Mouse (Mus musculus): ENCODE measurements at regions not wholly inside any gene's neighbourhood (a gene's known extent, or its start where the extent isn't known, plus 50 kb on each side); places are given as distances from the start of the nearest gene placed in this dataset.
A peak's percentile ranks its signal among the peaks of the same experiment; 100 is the strongest.
"Not testable (repeated sequence)": the region's sequence is repeated elsewhere in the genome, so short reads cannot be mapped to it uniquely, and the experiment has no call there.

DNA sequence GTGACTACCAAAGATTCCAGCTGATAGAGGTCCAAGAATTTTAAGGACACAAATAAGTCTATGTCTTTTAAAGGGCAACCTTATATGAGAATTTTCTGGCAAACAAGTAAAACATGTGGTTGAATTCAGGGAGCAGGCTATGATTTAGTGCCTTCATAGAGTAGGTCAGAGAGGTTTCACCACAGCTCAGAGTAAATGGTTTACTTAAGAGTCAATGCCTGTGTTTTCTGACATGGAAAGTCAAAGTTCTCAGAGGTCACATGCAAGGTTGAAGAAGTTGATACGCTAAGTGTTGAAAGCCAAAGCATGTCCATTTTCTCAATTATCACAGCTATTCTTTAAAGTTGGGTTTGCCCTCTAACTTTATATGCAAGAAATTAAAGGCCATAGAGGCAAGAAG is 425.7 kb upstream of the Nrsn1 start:
- no peak for DNase-seq

DNA sequence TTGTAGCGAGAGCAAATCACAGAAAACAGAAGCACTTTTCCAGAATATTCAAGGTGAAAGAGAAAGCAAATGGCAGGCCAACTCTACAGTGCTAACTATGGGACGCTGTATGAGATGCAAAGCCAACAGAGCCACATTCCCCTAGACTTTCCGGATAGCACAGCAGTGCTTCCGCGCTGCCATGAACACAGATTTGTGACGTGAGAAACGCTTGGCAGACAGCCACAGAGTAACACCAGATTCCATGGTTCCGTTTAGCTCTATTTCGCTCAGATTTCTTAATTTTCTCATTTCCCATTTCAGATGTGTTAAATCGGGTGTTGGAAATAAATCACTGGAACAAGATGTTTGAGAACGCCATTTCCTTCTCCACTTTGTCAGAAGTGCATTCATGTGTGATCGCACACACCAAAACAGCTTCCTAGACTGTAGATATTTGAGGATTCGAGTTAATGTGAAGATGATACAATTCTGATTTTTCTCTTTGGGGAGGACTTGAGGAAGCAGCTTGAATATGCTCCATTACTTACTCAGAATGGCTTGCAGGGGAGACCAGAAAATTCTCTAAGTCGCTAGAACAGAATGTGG is 424.8 kb upstream of the Nrsn1 start:
- peak; percentile 14 to 16 for DNase-seq

DNA sequence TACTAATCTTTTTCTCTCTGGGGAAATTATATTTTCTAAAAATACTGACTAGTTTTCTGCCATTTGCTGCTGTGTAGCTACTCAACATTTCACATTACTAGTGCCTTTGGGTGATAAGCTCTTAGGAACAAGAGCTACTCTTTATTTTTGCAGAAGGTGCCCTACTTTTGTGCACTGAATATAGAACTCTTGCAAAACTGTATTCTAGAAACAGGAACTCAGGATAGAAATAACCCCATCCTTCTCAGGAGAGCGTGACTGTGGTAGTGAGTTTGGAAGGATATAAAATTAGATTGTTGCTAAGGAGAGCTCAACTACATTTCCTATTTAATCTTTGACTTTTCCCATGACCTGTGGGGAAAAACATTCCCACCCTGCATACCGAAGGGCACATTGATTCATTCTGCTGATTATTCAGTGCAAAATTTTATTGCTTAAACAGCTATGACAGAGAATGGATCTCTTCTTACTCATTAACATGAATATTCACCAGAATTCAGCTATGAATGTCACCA is 408.0 kb upstream of the Nrsn1 start:
- DNase-seq = no peak

DNA sequence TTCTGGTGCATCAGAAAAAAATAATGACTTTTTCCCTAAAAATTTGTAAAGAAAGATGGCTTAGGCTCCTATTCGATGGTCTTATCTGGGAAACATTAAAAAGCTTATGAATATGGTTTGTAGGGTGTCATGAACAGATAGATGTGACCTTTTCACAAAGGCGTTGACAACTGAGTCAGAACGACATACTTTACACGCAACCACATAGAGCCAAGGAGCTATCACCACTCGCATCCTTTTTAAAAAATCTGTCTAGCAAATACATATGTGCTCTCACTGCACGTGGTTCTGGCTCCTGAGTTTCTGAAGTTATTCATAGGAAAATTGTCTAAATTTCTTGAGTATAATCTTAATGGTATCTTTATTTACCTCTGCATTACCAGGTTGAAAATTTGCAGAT is 404.9 kb upstream of the Nrsn1 start:
- DNase-seq = no peak

DNA sequence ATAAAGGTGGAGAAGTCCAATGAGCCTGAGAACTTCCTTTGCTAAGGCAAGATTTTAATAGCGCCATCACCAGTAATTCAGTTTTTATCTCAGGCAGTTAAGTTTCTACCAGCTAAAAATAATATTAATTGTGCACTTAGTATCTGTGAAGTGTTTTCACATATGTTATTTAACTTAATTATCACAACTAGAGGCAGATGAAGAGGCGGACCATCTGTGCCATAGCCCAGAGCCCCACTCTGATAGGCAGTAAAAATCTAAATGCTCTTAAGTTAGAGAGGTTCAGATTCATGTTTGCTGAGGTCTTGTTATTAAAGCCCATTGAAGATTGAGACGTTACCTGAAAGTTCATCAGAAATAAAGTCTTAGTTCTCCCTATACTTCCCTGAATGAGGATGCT is 395.7 kb upstream of the Nrsn1 start:
- no peak for DNase-seq

DNA sequence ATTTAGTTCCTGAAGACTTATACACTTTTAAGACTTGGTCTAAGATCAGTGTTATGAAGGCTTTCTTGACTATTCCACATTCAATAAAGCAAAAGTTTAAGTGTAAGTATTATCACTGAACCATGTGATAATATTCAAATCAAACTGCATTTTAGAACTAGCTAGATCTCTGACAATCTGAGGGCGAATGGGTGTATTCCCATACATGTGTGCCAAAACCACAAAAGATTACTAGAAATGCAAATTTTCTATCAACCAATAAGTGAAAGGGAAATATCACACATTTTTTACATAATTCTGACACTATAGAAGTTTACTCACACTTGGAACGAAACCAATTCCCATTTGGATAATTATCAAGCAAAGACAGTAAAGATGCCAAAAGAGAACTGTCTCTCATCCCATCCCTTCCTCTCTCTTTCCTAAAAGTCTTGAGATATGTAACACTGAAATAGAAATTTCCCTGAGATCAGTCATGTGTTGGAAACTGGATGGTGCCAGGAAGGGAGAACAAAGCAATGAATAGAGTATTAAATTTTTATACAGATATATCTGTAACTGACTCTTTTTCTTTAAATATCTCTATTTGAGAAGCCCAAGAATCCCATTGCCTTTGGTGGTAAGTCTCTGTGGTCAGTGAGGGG is 394.8 kb upstream of the Nrsn1 start:
- no peak for DNase-seq

DNA sequence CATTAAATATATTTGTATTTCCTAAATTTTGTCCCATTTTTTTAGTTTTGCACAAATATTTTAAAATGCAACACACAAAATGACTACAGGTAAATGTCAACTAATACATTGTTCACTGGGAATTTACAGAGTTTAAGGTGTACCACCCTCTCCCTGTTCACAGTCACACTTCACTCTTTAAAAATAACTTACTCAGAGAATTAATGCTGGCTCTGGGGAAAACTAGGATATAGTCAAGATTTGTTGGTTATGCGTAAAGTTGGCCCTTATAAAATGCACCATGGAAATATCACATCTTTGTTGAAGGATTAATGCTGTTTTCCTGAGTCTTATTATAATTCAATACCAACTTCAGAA is 378.1 kb upstream of the Nrsn1 start:
- DNase-seq = no peak

DNA sequence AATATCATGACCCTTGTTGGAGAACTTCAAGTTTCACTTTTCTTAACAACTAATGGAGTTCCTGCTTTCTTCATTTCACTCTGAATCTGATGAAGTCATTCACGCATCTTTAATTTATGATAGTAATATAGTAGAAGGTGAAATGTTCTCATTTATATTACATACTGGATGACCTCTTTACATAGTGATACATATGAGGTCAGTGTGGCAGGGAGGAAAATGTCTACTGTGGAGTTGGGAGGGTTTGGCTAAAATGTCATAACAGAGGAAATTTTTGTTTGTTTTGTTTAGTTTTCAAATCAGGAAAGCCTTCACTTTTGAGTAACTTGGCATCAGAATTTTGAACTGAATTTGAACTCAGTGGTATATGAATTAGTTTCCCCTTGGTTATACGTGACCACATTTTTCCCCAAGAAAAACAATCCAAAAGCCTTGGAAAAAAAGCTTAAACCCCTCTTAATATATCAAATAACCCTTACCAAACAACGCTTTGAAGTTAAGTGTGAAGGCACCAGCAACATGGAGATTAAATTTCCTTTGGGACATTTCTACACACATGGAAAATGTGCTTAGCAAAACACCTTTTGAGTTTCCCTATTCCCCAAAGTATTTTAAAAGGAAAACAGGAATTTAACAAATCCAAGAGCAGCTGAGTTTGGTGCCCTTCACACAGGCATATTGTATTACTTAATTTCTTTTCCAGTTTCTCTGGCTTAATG is 377.6 kb upstream of the Nrsn1 start:
- no peak for DNase-seq

DNA sequence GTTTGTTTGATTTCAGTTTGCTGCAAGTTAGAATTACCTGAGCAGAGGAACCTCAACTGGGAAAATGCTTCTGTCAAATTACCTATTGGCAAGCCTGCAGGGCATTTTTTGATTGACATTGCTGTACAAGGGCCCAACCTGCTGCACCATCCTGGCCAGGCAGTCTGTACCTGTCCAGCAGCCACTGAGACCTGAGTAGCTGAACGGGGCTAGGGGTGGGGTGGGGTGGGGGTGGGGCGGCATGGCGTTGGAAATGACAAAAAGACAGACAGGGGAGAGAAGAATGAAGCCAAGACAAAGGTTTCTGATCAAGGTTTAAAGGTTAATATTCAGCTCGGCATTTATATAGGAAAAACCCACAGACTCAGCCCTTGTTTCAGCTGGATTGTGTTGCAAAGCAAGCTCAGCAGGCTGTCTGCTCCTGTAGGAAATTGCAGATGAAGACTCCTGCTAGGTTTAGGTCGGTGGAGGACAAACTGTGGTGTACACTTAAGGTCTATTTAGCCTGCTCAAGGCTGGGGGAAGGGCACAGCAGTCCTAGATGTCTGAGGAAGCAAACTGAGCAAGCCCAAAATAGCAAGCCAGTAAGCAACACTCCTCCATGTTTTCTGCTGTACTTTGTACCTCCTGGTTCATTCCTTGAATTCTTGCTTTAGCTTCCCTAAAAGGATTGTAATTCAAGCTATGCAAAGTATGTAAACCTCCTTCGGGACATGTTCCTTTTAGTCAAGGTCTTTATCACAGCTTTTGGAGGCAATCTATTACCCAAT is 369.4 kb upstream of the Nrsn1 start:
- peak; percentile 19 to 52 for DNase-seq

DNA sequence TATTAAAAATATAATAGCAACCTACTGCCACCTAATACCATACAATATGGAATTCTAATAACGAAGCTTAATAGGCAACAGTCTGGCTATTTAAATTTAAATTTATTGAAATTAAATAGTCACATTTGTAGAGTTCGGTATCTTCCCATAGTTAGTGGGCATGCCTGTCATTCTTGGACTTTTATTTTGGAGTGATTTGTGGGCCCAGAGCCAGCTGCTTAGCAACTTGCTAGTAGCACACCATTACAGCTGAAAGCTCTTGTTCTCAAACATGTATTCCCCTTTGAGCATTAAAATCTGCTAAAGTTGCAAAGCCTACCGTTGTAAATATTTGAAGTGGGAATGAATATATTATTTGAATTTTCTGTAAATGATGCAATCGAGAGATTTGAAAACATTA is 359.2 kb upstream of the Nrsn1 start:
- DNase-seq = peak; percentile 49 to 63

DNA sequence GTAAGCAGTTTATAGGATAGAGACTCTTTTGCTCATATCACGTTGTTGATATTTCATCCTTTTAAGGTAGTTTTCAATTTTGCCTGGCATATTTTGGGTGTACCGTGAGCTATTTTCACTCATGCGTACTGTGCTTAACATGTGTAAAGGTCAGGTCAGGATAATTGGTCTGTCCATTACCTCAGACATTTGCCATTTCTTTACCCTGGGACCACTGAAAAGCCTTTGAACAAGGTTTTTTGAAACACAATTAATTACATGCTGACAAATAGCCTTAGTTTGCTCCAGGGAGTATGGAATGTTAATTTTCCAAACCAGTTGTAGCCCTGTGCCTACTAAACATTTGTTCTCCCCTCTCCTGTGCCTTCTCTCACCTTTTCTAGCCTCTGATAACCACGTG is 347.3 kb upstream of the Nrsn1 start:
- DNase-seq = no peak

DNA sequence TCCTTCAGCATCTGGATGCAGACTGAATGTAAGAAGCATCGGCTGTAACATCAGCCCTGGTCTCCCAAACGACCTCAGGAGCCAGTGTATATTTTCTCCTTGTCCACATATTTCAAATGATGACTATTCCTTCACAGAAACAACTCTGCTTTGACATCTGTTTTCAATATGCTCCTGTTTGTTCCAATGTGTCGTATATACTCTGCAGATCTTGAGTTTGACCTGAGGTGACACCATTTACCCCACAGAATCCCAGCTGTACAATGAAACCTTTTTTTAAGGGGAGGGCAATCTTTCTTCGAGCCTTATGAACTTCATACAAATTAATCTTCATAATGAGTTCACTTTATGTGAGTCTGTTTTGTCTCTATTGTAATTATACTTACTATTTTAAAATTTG is 341.7 kb upstream of the Nrsn1 start:
- DNase-seq = peak; percentile 3 to 17

DNA sequence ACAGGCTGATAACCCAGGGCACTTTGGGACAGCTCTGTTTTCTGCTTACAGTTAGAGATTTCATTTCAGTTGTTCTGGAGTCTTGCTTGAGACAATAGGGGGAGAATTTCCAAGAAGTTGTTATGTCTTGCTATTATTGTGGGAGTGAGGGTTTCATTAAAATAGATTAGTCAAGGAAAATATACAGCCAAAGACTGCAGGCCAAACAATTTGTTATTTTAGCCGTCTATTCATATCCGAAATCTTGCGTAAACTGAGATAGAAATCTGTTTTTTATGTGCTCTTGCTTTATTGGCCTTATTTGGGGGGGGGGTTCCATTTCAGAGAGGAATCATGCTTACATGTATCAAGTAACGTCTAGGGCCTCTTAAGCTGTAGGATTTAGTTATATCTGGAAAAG is 339.3 kb upstream of the Nrsn1 start:
- DNase-seq = peak in 1 of 2 experiments; percentile 6

DNA sequence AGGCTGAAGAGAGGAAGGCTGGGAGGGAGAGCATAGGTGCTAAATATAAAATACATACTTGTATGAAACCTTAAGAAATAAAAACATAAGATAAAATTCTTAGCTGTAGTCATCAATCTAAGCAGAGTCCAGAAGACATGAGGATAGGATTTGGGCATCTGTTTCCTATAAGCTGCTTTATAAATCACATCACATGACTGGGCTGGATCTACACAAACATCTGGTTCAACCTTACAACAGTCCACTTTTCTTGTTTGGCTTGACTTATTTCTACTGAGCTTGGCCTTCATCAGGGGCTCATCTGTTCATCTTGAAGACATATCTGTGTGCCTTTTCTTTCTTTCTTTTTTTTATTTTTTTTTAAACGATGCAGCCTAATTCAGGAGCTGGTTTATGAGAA is 338.9 kb upstream of the Nrsn1 start:
- no peak for DNase-seq

DNA sequence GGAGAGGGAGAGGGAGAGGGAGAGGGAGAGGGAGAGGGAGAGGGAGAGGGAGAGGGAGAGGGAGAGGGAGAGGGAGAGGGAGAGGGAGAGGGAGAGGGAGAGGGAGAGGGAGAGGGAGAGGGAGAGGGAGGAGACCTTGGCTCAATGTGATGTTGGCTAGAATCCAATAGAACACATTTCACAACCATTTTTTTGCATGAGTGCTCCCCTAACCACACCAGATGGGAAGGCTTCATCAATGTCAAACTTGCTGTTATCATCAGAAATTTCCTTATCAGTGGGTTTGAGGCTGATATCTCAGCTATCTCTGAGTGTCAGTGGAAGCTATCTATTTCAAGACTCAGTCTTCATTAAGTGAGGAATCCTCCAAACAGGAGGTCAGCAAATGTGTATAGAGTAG is 331.0 kb upstream of the Nrsn1 start:
- not testable (repeated sequence) for DNase-seq

DNA sequence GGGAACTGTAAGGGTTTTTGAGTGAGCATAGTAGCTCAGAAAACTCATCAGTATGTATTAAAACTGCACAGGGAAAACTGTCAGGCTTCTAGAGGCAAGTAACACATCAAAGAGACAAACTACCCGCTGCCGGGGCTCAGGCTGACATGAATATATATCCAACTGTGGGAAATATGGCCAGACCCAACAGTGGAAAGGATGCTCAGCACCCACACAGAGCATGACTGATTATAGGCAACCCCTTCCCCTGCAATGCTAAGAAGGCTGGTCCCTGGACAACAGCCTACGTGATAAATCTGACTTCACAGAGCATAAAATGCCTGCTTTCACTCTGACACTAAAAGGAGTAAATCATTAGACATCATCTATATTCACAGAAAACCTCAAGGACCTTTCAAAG is 324.3 kb upstream of the Nrsn1 start:
- no peak for DNase-seq

DNA sequence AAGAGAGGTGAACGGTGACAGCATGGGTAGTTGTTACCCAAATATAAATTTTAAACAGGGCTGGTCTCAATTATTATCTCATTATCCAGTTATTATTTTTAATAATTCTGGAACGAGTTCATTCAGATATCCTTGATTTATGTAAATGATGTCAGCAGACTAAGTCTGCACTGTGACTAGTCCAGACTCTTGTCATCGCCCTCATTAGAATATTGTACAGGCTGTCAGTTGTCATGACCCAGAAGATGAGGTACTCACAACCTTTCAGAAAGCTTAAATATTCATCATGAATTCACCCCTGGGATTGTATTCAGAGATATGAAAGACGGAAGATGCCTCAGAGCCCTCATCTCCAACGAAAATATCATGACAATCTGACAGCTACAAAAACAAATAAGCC is 300.3 kb upstream of the Nrsn1 start:
- no peak for DNase-seq

DNA sequence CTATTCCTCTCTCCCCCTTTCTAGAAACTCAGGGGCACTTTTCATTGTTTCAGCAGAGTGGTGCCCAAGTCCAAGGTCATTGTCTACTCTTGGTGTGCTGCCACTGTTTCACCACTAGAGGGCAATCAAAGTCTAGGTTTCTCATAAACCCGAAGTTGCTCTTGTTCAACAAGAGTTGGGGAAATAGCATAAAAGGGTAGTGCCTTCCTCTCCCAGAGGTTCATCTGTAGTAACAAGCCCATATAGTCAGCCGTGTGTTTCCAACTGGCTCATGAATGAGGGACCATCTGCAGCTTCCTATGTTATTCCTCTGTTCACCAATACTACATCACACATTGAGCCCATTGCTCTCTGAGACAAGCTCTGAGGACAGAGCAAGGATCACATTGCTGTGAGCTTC is 292.4 kb upstream of the Nrsn1 start:
- DNase-seq = peak; percentile 39 to 51

DNA sequence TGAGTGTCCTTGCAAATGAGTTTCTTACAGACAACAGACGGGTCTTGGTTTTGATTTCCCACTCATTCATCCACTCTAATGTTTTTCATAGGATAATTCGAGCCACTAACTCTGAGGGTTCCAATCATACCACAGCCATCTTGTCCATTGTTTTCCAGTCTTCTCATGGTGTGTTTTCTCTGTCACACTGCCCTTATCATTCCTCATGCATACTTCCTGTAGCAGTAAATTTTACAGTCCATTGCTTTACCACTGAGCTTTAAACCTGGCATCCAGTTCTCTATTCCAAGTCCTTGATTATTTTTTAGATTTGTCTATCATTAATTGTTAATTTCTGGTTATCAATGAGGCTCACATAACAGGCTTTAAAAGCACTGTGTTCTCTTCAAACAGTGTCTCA is 290.0 kb upstream of the Nrsn1 start:
- DNase-seq = no peak

DNA sequence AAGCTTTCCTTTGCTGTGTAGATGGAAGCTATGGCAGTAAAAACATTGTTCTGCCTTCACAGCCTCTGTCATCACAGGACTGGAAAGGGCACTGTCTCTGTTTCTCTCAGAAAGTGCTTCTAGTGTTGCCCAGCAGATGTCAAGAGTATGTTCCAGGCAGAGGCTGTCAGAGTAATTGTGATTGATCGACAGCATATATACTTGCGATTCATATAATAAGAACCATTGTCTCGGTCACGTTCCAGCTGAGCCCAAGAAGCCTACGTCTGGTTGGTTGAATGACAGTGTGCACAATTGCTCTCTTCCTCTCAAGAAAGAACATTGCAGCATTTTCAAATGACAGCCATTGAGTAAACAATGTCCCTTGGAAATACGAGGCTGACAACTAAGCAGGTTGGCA is 284.7 kb upstream of the Nrsn1 start:
- DNase-seq = no peak

DNA sequence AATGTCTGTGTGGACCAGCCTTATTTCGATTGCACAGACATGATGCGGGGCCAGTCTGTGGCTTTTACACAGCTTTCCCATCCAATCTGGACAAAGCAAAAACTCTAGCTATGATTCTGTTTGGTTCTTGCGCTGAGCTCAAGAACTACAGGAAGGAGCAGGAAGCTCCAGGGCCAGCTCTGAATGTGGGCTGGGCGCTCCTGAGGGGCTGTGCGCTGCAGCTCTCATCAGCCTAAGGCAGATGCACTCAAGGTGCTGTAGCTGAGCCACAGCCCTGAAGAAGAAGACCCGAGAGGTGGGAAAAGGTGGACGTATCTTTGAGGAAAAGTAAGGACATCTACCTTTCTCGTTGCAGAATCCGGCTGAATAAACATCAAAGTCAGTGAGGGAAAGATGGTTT is 278.2 kb upstream of the Nrsn1 start:
- DNase-seq = no peak

DNA sequence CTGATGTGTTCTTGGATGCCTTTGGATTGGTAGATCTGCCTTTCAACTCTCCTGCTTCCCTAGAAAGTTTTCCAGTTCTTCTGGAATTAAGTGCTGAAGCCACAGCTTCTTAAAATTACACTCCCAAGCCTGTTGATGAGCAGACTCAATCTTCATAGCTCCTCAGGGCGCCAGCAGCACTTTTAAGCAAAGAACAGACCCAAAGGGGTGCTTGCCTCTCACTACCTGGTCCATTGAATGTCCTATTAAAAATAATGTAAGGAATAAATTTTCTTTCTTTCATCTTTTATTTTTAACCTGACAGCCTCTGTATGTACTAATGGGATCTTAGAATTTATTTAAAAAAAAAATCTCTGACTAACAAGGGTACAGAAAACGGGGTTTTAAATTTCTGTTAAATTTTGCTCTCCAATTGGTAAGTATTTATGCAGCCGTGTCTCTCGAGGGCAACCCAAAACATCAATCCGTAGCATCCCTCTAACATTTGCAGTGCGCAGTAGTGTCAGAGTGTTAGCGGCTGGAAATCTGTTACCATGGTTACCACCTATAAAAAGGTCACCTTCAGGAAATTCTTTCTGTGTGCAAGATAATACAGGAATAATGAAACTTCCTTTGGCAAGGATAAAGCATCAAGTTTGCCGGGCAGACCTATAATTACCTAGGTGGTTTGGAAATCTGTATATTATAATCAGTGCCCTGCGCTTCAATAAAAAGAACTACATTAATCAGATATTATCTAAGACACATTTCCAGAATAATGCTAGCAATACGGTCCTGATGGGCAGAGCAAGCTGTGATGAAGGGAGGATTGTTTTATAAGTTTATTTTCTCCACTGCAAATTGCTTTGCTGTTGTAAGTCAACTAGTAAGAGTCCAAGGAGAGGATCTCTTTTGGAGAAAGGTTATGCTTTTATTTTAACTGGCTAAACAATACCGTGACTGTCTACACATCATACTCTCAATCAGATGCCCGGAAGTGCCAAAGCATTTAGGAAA is 277.1 kb upstream of the Nrsn1 start:
- no peak for DNase-seq

Data from kidney, postnatal 4 days (tissue).